Mouse (Mus musculus) frontal cortex, adult (tissue): ENCODE data around the gene Anxa6.
A peak's percentile ranks its signal among the peaks of the same experiment; 100 is the strongest.

ENCODE experiments used
- ATAC-seq: cut with Nextera tagmentation; 2 replicates; pipeline ENCODE4 v1.9.2; 2017; ENCODE audit warnings: mild to moderate bottlenecking, moderate library complexity, mixed read lengths; ENCODE audit not compliant: low TSS enrichment

Anxa6 gene

GRCm38 (mm10) chr11:55031211-55031990 lies 1.8 kb downstream of the Anxa6 start:
- no peak for ATAC-seq

GRCm38 (mm10) chr11:55028509-55028908 lies 4.7 kb downstream of the Anxa6 start:
- ATAC-seq, result no peak

GRCm38 (mm10) chr11:55027204-55027855 lies 5.9 kb downstream of the Anxa6 start:
- ATAC-seq, result no peak

GRCm38 (mm10) chr11:55025896-55026295 lies 7.3 kb downstream of the Anxa6 start:
- ATAC-seq, result peak; percentile 53; the same call in 1 of the 2 replicates

- no peak for ATAC-seq
Measured at GRCm38 (mm10) chr11:55023583-55023982, 9.7 kb downstream of the Anxa6 start.

- ATAC-seq, result peak; percentile 29
Measured at GRCm38 (mm10) chr11:55023049-55023564, 10.1 kb downstream of the Anxa6 start.

GRCm38 (mm10) chr11:55022508-55022907 lies 10.7 kb downstream of the Anxa6 start:
- ATAC-seq, result no peak

GRCm38 (mm10) chr11:55021859-55022258 lies 11.4 kb downstream of the Anxa6 start:
- no peak for ATAC-seq

- ATAC-seq, result no peak
Measured at GRCm38 (mm10) chr11:55021458-55021857, 11.8 kb downstream of the Anxa6 start.

GRCm38 (mm10) chr11:55019711-55020110 lies 13.5 kb downstream of the Anxa6 start:
- ATAC-seq, result no peak

GRCm38 (mm10) chr11:55018034-55018433 lies 15.2 kb downstream of the Anxa6 start:
- ATAC-seq, result no peak

- peak; percentile 29 for ATAC-seq
Measured at GRCm38 (mm10) chr11:55017201-55017600, 16.0 kb downstream of the Anxa6 start.

GRCm38 (mm10) chr11:55016758-55017157 lies 16.5 kb downstream of the Anxa6 start:
- ATAC-seq, result peak; percentile 75

GRCm38 (mm10) chr11:55015831-55016241 lies 17.4 kb downstream of the Anxa6 start:
- ATAC-seq, result peak; percentile 29

GRCm38 (mm10) chr11:55015264-55015663 lies 18.0 kb downstream of the Anxa6 start:
- no peak for ATAC-seq

GRCm38 (mm10) chr11:55013802-55014201 lies 19.4 kb downstream of the Anxa6 start:
- ATAC-seq, result no peak

GRCm38 (mm10) chr11:55012551-55013521 lies 20.4 kb downstream of the Anxa6 start:
- no peak for ATAC-seq

- peak; percentile 15; the same call in 1 of the 2 replicates for ATAC-seq
Measured at GRCm38 (mm10) chr11:55011440-55011839, 21.8 kb downstream of the Anxa6 start.

GRCm38 (mm10) chr11:55008230-55008629 lies 25.0 kb downstream of the Anxa6 start:
- ATAC-seq, result no peak

- no peak for ATAC-seq
Measured at GRCm38 (mm10) chr11:55005684-55006083, 27.6 kb downstream of the Anxa6 start.

GRCm38 (mm10) chr11:55004970-55005502 lies 28.2 kb downstream of the Anxa6 start:
- ATAC-seq, result no peak
